In the genomic region with DNA sequence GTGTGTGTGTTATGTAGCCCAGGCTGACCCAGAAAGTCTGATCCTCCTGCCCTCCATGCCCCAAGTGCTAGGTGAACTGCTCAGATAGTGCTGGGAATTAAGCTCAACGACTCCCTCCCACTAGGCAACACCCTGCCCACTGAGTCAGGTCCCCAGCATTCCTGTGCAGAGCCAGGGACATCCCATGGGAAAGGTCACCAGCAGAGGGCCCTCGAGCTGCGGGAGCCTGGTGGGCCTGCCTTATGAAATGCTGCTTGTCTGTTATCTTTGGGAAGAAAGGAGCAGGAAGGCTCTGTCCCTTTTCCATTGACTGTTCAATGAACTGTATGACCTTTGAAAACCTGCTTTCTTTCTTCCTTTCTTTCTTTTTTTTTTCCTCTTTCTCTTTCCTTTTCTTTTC, we compare ENCODE assay signal across 8 mouse cellular contexts.
DNase-seq lines count a peak whose midpoint lies in the region; ATAC-seq and TF ChIP-seq lines count a peak whose summit lies in the region.

No protein-coding gene starts in this region.

- no peak for ATAC-seq in heart, embryonic 11.5 days (replicated peaks; ENCODE audit: insufficient number of reproducible peaks, low FRiP score, low TSS enrichment)
- 0 out of 2 replicates have a peak, but pooled peaks have one; percentile 8 for ATAC-seq in lung, postnatal 0 days
- no peak for ATAC-seq in monocyte, adult 5-6 weeks (replicated peaks; ENCODE audit: insufficient number of reproducible peaks, low FRiP score, low TSS enrichment, poor library complexity, severe bottlenecking)
- ATAC-seq in hindbrain, embryonic 14.5 days (ENCODE audit: low FRiP score): no peak

- no peak overlapping the region; the same call in 1 of the 2 replicates for H3K27ac ChIP-seq in heart, embryonic 11.5 days (ENCODE audit: low read depth, low read length)
- no peak overlapping the region for H3K27ac ChIP-seq in lung, postnatal 0 days (ENCODE audit: low read length)
- H3K27ac ChIP-seq in hindbrain, embryonic 14.5 days: no peak overlapping the region

- peak; percentile 77 for TF ChIP-seq CTCF in lung, postnatal 0 days (IDR thresholded peaks at IDR 0.05)

- no peak for TF ChIP-seq EP300 in lung, postnatal 0 days (IDR thresholded peaks at IDR 0.05)

- peak; percentile 60 to 75 for DNase-seq in heart, adult 18-20 months
- DNase-seq in urinary bladder, postnatal 14 days (ENCODE audit: low spot score): peak; percentile 65
- DNase-seq in urinary bladder, postnatal 10 days (ENCODE audit: low spot score): no peak
- peak; percentile 58 for DNase-seq in heart, adult 8-10 months (ENCODE audit: low spot score)
- DNase-seq in lung, postnatal 0 days (ENCODE audit: low spot score): peak; percentile 41
- no peak for DNase-seq in hindbrain, embryonic 14.5 days (ENCODE audit: low spot score)

- H3K27me3 ChIP-seq in heart, embryonic 11.5 days (ENCODE audit: control insufficient read depth, insufficient read depth, low read length): no peaks in the 10 kb centered on the region
- H3K27me3 ChIP-seq in lung, postnatal 0 days (replicated peaks; ENCODE audit: insufficient read depth, low read length): no peaks in the 10 kb centered on the region
- no peaks in the 10 kb centered on the region for H3K27me3 ChIP-seq in hindbrain, embryonic 14.5 days (ENCODE audit: control insufficient read depth, insufficient read depth, low read length)

- H3K4me1 ChIP-seq in heart, embryonic 11.5 days (ENCODE audit: control insufficient read depth, insufficient read depth, low read length): 0 out of 2 replicates have a peak, but pooled peaks cover 3% of the 10 kb centered on the region
- H3K4me1 ChIP-seq in lung, postnatal 0 days (ENCODE audit: insufficient read depth, low read depth, low read length): no peaks in the 10 kb centered on the region
- peaks cover 2% of the 10 kb centered on the region for H3K4me1 ChIP-seq in hindbrain, embryonic 14.5 days (replicated peaks; ENCODE audit: control insufficient read depth, insufficient read depth, low read length)

- H3K9ac ChIP-seq in heart, embryonic 11.5 days (ENCODE audit: low read depth, low read length): no peak overlapping the region
- no peak overlapping the region for H3K9ac ChIP-seq in lung, postnatal 0 days (replicated peaks; ENCODE audit: low read depth)
- H3K9ac ChIP-seq in hindbrain, embryonic 14.5 days: no peak overlapping the region

- H3K9me3 ChIP-seq in heart, embryonic 11.5 days (replicated peaks; ENCODE audit: control insufficient read depth, low read length): no peaks in the 10 kb centered on the region
- H3K9me3 ChIP-seq in lung, postnatal 0 days (ENCODE audit: low read length): no peaks in the 10 kb centered on the region
- H3K9me3 ChIP-seq in hindbrain, embryonic 14.5 days (ENCODE audit: control insufficient read depth, low read length): no peaks in the 10 kb centered on the region

- H3K36me3 ChIP-seq in heart, embryonic 11.5 days (ENCODE audit: control insufficient read depth, insufficient read depth, low read length): no peaks in the 10 kb centered on the region
- no peaks in the 10 kb centered on the region for H3K36me3 ChIP-seq in lung, postnatal 0 days (ENCODE audit: insufficient read depth, low read length)
- H3K36me3 ChIP-seq in hindbrain, embryonic 14.5 days (replicated peaks; ENCODE audit: control insufficient read depth, insufficient read depth): no peaks in the 10 kb centered on the region

- WGBS in heart, embryonic 11.5 days (ENCODE audit: insufficient replicate concordance): 11% methylated on average over 3 of the region's 3 CpGs
- 20% methylated on average over 3 of the region's 3 CpGs for WGBS in lung, postnatal 0 days
- WGBS in hindbrain, embryonic 14.5 days: 12% methylated on average over 3 of the region's 3 CpGs

- no peak overlapping the region for H3K4me3 ChIP-seq in heart, embryonic 11.5 days (ENCODE audit: low read depth, low read length)
- H3K4me3 ChIP-seq in lung, postnatal 0 days (ENCODE audit: low read depth, low read length): no peak overlapping the region
- no peak overlapping the region for H3K4me3 ChIP-seq in hindbrain, embryonic 14.5 days (replicated peaks; ENCODE audit: low read length)

- no peak overlapping the region for H3K4me2 ChIP-seq in heart, embryonic 11.5 days
- no peak overlapping the region for H3K4me2 ChIP-seq in lung, postnatal 0 days (replicated peaks; ENCODE audit: low read depth, low read length)
- H3K4me2 ChIP-seq in hindbrain, embryonic 14.5 days (replicated peaks): no peak overlapping the region

Comparison
In these comparisons a context has a peak if more than half of its experiments do, and no peak if none do; other contexts are left out.
1. DNase-seq: peak in heart, adult 18-20 months (2 of 2), urinary bladder, postnatal 14 days (single experiment), heart, adult 8-10 months (single experiment) and lung, postnatal 0 days (single experiment); none in urinary bladder, postnatal 10 days (single experiment) and hindbrain, embryonic 14.5 days (single experiment).